27 mouse cellular contexts compared by ENCODE assay signal in the genomic region with DNA sequence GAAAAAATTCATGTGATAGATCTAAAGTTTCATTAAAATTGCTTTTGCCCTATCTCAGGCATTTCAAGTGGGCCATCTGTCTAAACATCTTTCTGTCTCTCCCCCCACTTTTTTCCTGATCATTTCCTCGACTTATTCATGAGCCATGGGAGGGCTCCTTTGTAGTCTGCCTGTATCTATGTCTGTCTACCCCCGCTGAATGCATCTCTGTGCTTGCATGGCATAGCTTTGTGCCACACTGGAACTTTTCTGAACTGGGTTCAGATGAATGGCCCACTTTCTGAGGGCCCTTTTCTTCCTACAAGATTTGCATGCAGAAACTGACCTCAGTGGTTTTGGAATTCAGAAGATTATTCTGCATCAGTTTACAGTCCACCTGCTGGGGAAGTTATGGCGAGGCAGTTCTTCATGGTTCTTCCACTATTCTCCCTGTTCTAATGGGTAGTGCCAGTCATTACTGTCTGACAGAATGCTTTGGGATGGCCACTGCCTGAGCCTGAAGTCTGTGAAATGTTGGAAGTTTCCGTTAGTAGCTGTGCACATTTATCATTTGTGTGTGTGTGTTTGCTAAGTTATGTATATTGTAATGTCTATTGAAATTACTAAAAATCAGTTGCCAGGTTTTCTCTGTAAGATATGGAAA.
"Had no signal": no experiment of that assay in that cellular context is flagged by ENCODE, and none has a peak within 500 bp of the region (broad histone marks: within the 10 kb centered on the region; RNA-seq: fewer than 3 reads in every experiment).

No protein-coding gene starts in this region.

- ATAC-seq: liver, embryonic 12.5 days had no signal

- H3K9me3 ChIP-seq: limb, embryonic 13.5 days; liver, embryonic 12.5 days; liver, embryonic 15.5 days; lung, embryonic 15.5 days; megakaryocyte, embryonic 14.5 days; midbrain, embryonic 12.5 days; neural tube, embryonic 12.5 days; neural tube, embryonic 15.5 days had no signal

- H3K4me1 ChIP-seq: liver, embryonic 12.5 days; liver, embryonic 15.5 days; lung, embryonic 15.5 days; megakaryocyte, embryonic 14.5 days; midbrain, embryonic 12.5 days; neural tube, embryonic 12.5 days; neural tube, embryonic 15.5 days had no signal

- H3K4me3 ChIP-seq: layer of hippocampus, adult 2 months; left cerebral cortex, adult 2 months; limb, embryonic 13.5 days; liver, embryonic 12.5 days; liver, embryonic 15.5 days; lung, embryonic 15.5 days; megakaryocyte, embryonic 14.5 days; midbrain, embryonic 12.5 days; myocyte; neural tube, embryonic 12.5 days; neural tube, embryonic 15.5 days had no signal

- H3K9ac ChIP-seq: limb, embryonic 13.5 days; liver, embryonic 12.5 days; liver, embryonic 15.5 days; lung, embryonic 15.5 days; midbrain, embryonic 12.5 days; neural tube, embryonic 12.5 days; neural tube, embryonic 15.5 days had no signal

- H3K27me3 ChIP-seq: limb, embryonic 13.5 days; liver, embryonic 12.5 days; liver, embryonic 15.5 days; lung, embryonic 15.5 days; megakaryocyte, embryonic 14.5 days; midbrain, embryonic 12.5 days; neural tube, embryonic 12.5 days; neural tube, embryonic 15.5 days had no signal

- H3K27ac ChIP-seq: layer of hippocampus, adult 2 months; left cerebral cortex, adult 2 months; limb, embryonic 13.5 days; liver, embryonic 12.5 days; liver, embryonic 15.5 days; lung, embryonic 15.5 days; midbrain, embryonic 12.5 days; neural tube, embryonic 12.5 days; neural tube, embryonic 15.5 days; stomach, postnatal 0 days had no signal

- H3K36me3 ChIP-seq: limb, embryonic 13.5 days; liver, embryonic 12.5 days; liver, embryonic 15.5 days; lung, embryonic 15.5 days; midbrain, embryonic 12.5 days; neural tube, embryonic 12.5 days; neural tube, embryonic 15.5 days had no signal

- DNase-seq: kidney, adult 18-20 months; kidney, adult 9 months; kidney, postnatal 14 days; layer of hippocampus, adult 9-11 months; layer of hippocampus, postnatal 36 days; liver; lung, adult 18-20 months; lung, postnatal 10 days; lung, postnatal 36 days; right cerebral cortex, adult 18-20 months; right cerebral cortex, postnatal 14 days; right cerebral cortex, postnatal 4 days; thymus, adult 2 months; thymus, postnatal 14 days; thymus, postnatal 4 days had no signal

- H3K4me2 ChIP-seq: limb, embryonic 13.5 days; liver, embryonic 12.5 days; liver, embryonic 15.5 days; lung, embryonic 15.5 days; midbrain, embryonic 12.5 days; neural tube, embryonic 12.5 days; neural tube, embryonic 15.5 days had no signal
